Mouse (Mus musculus): Measurements from ENCODE around the gene Diras2.

DNA sequence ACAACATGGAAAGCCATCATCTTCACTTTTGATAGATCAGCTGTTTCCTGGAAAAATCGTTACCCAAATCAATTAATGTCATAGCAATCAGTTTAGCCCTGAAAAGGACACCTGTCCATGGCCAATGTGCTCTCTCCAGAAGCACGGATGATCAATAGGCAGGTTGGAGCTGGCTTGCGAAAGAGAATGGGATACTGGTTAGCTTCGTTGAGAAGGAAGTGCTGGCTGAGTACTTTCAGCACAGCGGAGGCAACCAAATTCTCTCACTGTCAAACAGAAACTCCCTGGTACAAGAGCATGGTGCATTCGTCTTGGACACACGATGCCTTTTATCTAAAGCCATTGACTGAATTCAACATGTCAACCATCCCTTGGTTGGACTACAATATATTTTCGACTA lies 2.8 kb downstream of the Diras2 start:
- TF ChIP-seq CTCF (IDR thresholded peaks at IDR 0.05; ENCODE audit: insufficient read depth, low read length) (no peak), POLR2A (IDR thresholded peaks at IDR 0.05; ENCODE audit: borderline replicate concordance, extremely low read depth, low read depth, low read length) (no peak)

Data from lung, adult 2 months (tissue).